Mouse (Mus musculus): ENCODE measurements around the gene Spcs2. TPM values are rescaled to one million over a fixed set of nuclear protein-coding genes. Genes with fewer than 3 reads are reported as not detected.

Spcs2 gene
- 76.8 and 78.5 TPM in 2 replicates for polyA plus RNA-seq (2012; rRNA removed)

DNA sequence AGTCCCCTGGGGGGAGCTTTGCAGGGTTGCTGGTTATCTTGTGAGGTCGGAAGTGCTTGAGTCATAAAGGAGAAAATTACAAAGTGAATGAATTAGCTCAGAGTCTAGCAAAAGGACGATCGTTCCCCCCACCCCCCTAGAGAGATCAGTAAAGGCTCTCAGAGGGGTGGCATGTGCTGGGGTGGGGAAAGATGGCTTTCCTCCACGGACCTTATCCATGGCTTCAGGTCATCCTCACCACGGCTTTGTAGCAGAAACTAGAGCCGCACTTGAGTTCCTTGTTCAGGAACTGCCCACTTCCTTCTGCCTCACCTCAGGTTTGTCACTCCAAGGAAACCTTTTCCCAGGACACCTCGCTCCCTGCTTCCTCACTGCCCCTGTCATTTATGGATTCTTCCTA, at the start of gene Spcs2:
TSS of gene Spcs2 (minus strand) at position 101 of the 400 bp plus-strand sequence.
- Histone ChIP-seq H3K4me1 (ENCODE audit: control insufficient read depth, insufficient read depth, low read length) (no peaks in the 10 kb centered on the region), H3K27me3 (ENCODE audit: control insufficient read depth, insufficient read depth, low read length) (no peaks in the 10 kb centered on the region), H3K27ac (ENCODE audit: insufficient read depth, low read length) (no peak within 1 kb of the TSS), H3K4me3 (replicated peaks; ENCODE audit: insufficient read depth, low read depth, low read length) (no peak within 1 kb of the TSS)
- 56% methylated on average over 7 of the region's 7 CpGs for WGBS
- TF ChIP-seq POLR2A (IDR thresholded peaks at IDR 0.05; ENCODE audit: borderline replicate concordance, insufficient read depth, low read length) (no peak), CTCF (IDR thresholded peaks at IDR 0.05; ENCODE audit: borderline replicate concordance, insufficient read depth, low read depth, low read length) (no peak)
- no peak for DNase-seq

DNA sequence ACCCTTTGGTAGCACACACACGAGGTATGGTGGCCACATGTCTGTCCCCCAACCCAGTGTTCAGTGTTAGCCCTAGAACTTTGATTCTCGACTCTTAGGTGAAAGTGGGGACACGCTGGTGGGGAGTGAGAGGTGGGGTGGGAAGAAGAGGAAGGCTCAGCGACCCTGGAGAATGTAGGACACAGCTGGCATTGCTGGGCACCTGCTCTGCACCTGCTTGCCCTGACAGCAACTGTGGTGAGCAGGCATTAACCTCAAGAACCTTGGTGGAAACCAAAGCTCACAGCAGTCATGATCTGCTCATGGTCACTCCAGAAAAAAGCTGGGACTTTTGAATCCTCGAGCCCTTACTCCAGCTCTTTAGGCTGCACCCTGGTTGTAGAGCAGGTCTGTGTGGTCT, 47.8 kb upstream of the Spcs2 start:
- WGBS = 74% methylated on average over 5 of the region's 5 CpGs
- no peak for TF ChIP-seq CTCF (IDR thresholded peaks at IDR 0.05; ENCODE audit: borderline replicate concordance, insufficient read depth, low read depth, low read length)
- TF ChIP-seq POLR2A (IDR thresholded peaks at IDR 0.05; ENCODE audit: borderline replicate concordance, insufficient read depth, low read length) = no peak

DNA sequence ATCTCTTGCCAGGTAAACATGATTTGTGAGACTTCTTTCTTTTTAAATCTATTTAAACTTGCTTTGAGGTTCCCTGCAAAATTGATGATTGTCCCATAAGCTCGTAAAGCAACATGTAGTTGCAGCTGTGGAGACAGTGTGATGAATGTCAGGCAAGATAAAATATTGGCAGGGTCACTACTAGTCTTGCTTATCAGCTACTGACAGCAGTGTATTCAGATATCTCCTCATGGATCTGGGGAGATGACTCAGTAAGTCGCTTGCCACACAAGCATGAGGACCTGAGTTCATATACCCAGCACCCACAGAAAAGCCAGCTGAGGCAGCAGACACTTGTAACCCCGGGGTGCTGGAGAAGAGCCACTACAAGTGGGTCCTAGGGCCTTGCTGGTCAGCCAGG, 44.2 kb upstream of the Spcs2 start:
- H3K27me3 ChIP-seq (ENCODE audit: control insufficient read depth, insufficient read depth, low read length) = no peaks in the 10 kb centered on the region
- H3K4me3 ChIP-seq (replicated peaks; ENCODE audit: insufficient read depth, low read depth, low read length) = no peak overlapping the region
- WGBS = 80% methylated on average over 3 of the region's 3 CpGs
- TF ChIP-seq CTCF (IDR thresholded peaks at IDR 0.05; ENCODE audit: borderline replicate concordance, insufficient read depth, low read depth, low read length) (no peak), POLR2A (IDR thresholded peaks at IDR 0.05; ENCODE audit: borderline replicate concordance, insufficient read depth, low read length) (no peak)
- no peak for DNase-seq
- H3K4me1 ChIP-seq (ENCODE audit: control insufficient read depth, insufficient read depth, low read length) = no peaks in the 10 kb centered on the region
- H3K27ac ChIP-seq (ENCODE audit: insufficient read depth, low read length) = no peak overlapping the region

More for the DNA sequence above, 47.8 kb upstream of the Spcs2 start:
- Histone ChIP-seq H3K27me3 (ENCODE audit: control insufficient read depth, insufficient read depth, low read length) (no peaks in the 10 kb centered on the region), H3K4me3 (replicated peaks; ENCODE audit: insufficient read depth, low read depth, low read length) (no peak overlapping the region), H3K27ac (ENCODE audit: insufficient read depth, low read length) (no peak overlapping the region), H3K4me1 (ENCODE audit: control insufficient read depth, insufficient read depth, low read length) (no peaks in the 10 kb centered on the region)
- no peak for DNase-seq

DNA sequence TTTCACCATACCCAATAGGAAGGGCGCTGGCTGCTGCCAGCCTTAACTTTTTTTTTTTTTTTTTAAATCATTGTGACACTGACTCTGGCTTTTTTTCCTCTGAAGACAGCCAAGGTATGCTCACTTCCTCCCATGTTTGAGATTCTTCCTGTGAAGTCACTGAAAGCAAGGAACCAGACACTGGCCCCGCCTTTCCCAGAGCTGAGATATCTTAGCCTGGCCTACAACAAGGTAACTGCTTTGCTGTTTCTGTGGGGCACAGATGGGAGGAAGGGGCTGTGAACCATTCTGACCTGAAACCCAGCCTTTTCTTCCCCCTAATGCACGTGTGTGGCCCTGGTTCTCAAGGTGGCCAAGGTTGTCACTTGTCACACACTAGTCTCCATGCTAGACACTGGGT, 43.1 kb upstream of the Spcs2 start:
- Histone ChIP-seq H3K4me3 (replicated peaks; ENCODE audit: insufficient read depth, low read depth, low read length) (no peak overlapping the region), H3K4me1 (ENCODE audit: control insufficient read depth, insufficient read depth, low read length) (no peaks in the 10 kb centered on the region), H3K27me3 (ENCODE audit: control insufficient read depth, insufficient read depth, low read length) (no peaks in the 10 kb centered on the region), H3K27ac (ENCODE audit: insufficient read depth, low read length) (no peak overlapping the region)
- DNase-seq = no peak
- TF ChIP-seq CTCF (IDR thresholded peaks at IDR 0.05; ENCODE audit: borderline replicate concordance, insufficient read depth, low read depth, low read length) = no peak
- TF ChIP-seq POLR2A (IDR thresholded peaks at IDR 0.05; ENCODE audit: borderline replicate concordance, insufficient read depth, low read length) = no peak
- 90% methylated on average over 3 of the region's 3 CpGs for WGBS

DNA sequence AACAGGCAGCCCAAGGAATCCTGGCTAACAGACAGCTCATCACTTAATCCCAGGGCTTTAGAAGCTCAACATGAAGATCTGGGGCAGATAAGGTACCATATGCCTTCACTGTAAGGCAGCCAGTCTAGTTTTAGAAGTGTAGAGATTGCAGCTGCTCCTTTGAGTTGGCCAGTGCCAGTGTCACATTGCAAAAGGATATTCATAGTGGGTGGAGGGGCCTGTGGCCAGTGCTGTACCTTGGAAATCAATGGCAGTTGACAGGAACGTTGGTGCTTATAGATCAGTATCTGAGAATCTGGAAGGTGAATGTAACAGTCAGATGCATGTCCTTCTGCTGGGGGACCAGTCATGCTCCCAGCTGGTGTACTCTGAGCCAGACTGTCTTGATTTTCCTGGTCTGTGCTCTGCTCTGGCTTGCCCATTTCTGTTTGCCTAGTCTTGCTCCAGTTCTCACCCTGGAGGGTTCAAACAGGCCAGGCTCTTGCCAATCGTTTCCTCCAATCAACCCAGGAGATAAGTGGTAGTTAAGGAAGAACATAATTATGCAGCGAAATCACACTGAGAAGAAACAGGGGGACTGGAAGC, 41.3 kb upstream of the Spcs2 start:
- Histone ChIP-seq H3K27ac (ENCODE audit: insufficient read depth, low read length) (no peak overlapping the region), H3K27me3 (ENCODE audit: control insufficient read depth, insufficient read depth, low read length) (no peaks in the 10 kb centered on the region), H3K4me3 (replicated peaks; ENCODE audit: insufficient read depth, low read depth, low read length) (no peak overlapping the region), H3K4me1 (ENCODE audit: control insufficient read depth, insufficient read depth, low read length) (no peaks in the 10 kb centered on the region)
- WGBS = 55% methylated on average over 3 of the region's 3 CpGs
- no peak for DNase-seq
- TF ChIP-seq CTCF (IDR thresholded peaks at IDR 0.05; ENCODE audit: borderline replicate concordance, insufficient read depth, low read depth, low read length) (no peak), POLR2A (IDR thresholded peaks at IDR 0.05; ENCODE audit: borderline replicate concordance, insufficient read depth, low read length) (no peak)

DNA sequence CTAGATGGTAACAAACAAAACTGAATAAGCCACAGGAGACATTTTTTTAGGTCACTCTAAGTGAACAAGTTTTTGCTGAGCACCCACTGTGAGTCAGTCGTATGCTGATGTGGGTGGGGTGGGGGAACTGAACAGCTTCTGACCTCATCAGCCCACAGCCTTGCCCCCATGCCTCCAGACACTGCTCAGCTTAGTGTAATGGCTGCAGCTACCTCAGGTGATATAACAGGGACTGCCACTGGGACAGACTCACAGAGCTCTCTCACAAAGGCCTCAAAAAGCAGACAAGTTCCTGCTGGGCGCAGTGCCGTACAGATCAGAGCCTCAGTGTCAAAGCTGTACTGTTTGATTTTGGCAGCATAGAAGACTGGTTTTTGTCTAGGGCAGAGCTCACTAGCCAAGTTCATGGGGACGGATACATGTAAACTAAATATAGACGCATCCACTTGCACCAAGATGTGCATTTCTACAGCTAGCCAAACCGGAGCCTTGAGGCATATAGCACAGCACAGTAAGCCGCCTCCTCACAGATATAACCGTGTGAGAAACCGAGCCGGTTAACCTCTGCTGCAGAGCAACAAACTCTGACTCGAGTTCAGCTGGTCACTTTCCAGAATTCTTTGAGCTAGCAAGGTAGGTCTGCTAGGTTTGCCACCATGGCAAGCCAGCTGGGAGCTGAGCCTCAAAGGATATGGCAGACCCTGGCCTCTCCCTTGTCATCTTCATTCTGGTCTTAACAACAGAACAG, 39.8 kb upstream of the Spcs2 start:
- H3K4me3 ChIP-seq (replicated peaks; ENCODE audit: insufficient read depth, low read depth, low read length) = no peak overlapping the region
- no peaks in the 10 kb centered on the region for H3K27me3 ChIP-seq (ENCODE audit: control insufficient read depth, insufficient read depth, low read length)
- WGBS = 56% methylated on average over 11 of the region's 11 CpGs
- no peak for TF ChIP-seq CTCF (IDR thresholded peaks at IDR 0.05; ENCODE audit: borderline replicate concordance, insufficient read depth, low read depth, low read length)
- TF ChIP-seq POLR2A (IDR thresholded peaks at IDR 0.05; ENCODE audit: borderline replicate concordance, insufficient read depth, low read length) = no peak
- H3K4me1 ChIP-seq (ENCODE audit: control insufficient read depth, insufficient read depth, low read length) = no peaks in the 10 kb centered on the region
- no peak overlapping the region for H3K27ac ChIP-seq (ENCODE audit: insufficient read depth, low read length)
- DNase-seq = no peak

DNA sequence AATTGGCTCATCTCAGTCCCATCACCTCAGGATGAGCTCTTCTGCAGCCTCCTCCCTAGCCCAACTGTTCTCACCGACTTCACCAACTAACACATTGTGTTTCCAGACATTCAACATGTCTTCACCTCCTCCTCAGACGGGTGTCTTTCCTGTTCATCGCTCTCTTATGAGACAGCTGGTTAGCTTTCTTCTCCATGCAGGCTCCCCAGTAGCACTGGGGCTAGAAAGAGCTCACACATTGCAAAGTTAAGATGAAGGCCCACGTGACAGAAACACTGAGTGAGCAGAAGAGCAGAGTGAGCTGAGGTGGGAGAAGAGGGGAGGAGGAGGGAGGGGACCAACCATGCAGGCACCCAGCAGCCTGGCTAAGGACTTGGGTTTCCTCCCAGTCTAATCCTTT, 38.9 kb upstream of the Spcs2 start:
- Histone ChIP-seq H3K4me3 (replicated peaks; ENCODE audit: insufficient read depth, low read depth, low read length) (no peak overlapping the region), H3K27me3 (ENCODE audit: control insufficient read depth, insufficient read depth, low read length) (no peaks in the 10 kb centered on the region), H3K4me1 (ENCODE audit: control insufficient read depth, insufficient read depth, low read length) (no peaks in the 10 kb centered on the region), H3K27ac (ENCODE audit: insufficient read depth, low read length) (no peak overlapping the region)
- WGBS = 81% methylated on average over 4 of the region's 4 CpGs
- TF ChIP-seq POLR2A (IDR thresholded peaks at IDR 0.05; ENCODE audit: borderline replicate concordance, insufficient read depth, low read length) (no peak), CTCF (IDR thresholded peaks at IDR 0.05; ENCODE audit: borderline replicate concordance, insufficient read depth, low read depth, low read length) (no peak)
- DNase-seq = no peak

DNA sequence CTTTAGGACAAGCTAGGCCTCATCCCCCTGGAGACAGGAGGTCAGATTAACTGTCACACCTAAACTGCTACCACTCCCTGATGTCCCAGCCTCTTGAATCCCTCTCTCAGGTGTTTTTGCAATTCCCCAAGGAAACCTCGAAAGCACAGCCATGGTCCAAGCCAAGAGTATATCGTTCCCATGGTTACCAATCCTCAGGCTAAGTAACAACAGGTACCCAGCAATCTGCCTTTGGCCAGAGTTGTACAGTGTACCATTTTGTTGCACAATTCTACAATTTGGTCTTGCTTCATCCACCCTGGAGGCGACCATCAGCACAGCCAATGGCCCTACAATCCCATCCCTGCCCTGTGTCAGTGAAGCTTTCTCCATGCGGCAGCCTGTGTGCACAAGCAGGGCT, 33.6 kb upstream of the Spcs2 start:
- no peak overlapping the region for H3K4me3 ChIP-seq (replicated peaks; ENCODE audit: insufficient read depth, low read depth, low read length)
- H3K27me3 ChIP-seq (ENCODE audit: control insufficient read depth, insufficient read depth, low read length) = no peaks in the 10 kb centered on the region
- H3K4me1 ChIP-seq (ENCODE audit: control insufficient read depth, insufficient read depth, low read length) = no peaks in the 10 kb centered on the region
- no peak for TF ChIP-seq CTCF (IDR thresholded peaks at IDR 0.05; ENCODE audit: borderline replicate concordance, insufficient read depth, low read depth, low read length)
- TF ChIP-seq POLR2A (IDR thresholded peaks at IDR 0.05; ENCODE audit: borderline replicate concordance, insufficient read depth, low read length) = no peak
- no peak for DNase-seq
- 88% methylated on average over 4 of the region's 4 CpGs for WGBS
- no peak overlapping the region for H3K27ac ChIP-seq (ENCODE audit: insufficient read depth, low read length)
